Mouse (Mus musculus) lung, adult 2 months (tissue): ENCODE measurements around the gene Ten1. TPM values are rescaled to one million over a fixed set of nuclear protein-coding genes. Genes with fewer than 3 reads are reported as not detected.
A peak's percentile ranks its signal among the peaks of the same experiment; 100 is the strongest.

ENCODE experiments used
- DNase-seq: peaks from one replicate; pipeline ENCODE4 v3.0.0; 2022
- H3K4me1 ChIP-seq: fragments of 200-500 bp; 2 replicates; pipeline ENCODE4 v1.6.1; 2011; ENCODE audit warnings: low read length; ENCODE audit not compliant: control insufficient read depth, insufficient read depth
- H3K4me3 ChIP-seq: fragments of 200-500 bp; replicated peaks from 2 replicates; pipeline ENCODE3; 2011; ENCODE audit warnings: low read depth, mild to moderate bottlenecking, control low read depth, low read length; ENCODE audit errors: extremely low read depth
- CTCF ChIP-seq: fragments of 200-500 bp; IDR thresholded peaks from 2 replicates; pipeline ENCODE4 v1.5.1; 2011; ENCODE audit warnings: mild to moderate bottlenecking, low read length, control low read depth; ENCODE audit not compliant: insufficient read depth
- POLR2A ChIP-seq: fragments of 200-500 bp; IDR thresholded peaks from 2 replicates; pipeline ENCODE4 v1.6.1; 2011; ENCODE audit warnings: low read depth, mild to moderate bottlenecking, control low read depth, low read length, borderline replicate concordance; ENCODE audit errors: extremely low read depth
- WGBS: fragments of 180-500 bp; shearing (Covaris S2); methylation state at CpG from one replicate; pipeline ENCODE4 v1.1.7; 2018; 5-methylcytosine and 5-hydroxymethylcytosine counted together
- polyA plus RNA-seq: library from polyadenylated mRNA; depleted of rRNA; stranded (reverse); fragments of >200 nt; gene quantifications from 2 replicates; pipeline ENCODE4 v1.2.3, GENCODE M21; 2012

Ten1 gene
- polyA plus RNA-seq, 1 experiment: 29.3 TPM

GRCm38 (mm10) chr11:116222740-116223059, 24.0 kb downstream of the Ten1 start:
- TF ChIP-seq POLR2A: no peak
- no peak for TF ChIP-seq CTCF
- DNase-seq: no peak
- Histone ChIP-seq H3K4me3 (peak overlapping the region; percentile 0), H3K4me1 (peaks cover 15% of the 10 kb centered on the region)
- WGBS: 40% methylated on average over 23 of the region's 23 CpGs

GRCm38 (mm10) chr11:116226414-116226813, 27.8 kb downstream of the Ten1 start:
- 2% methylated on average over 2 of the region's 2 CpGs for whole genome bisulfite sequencing
- peak; percentile 85 for DNase-seq
- TF ChIP-seq POLR2A (no peak), CTCF (peak; percentile 82)
- no peaks in the 10 kb centered on the region for H3K4me1 ChIP-seq
- no peak overlapping the region for H3K4me3 ChIP-seq

DNA sequence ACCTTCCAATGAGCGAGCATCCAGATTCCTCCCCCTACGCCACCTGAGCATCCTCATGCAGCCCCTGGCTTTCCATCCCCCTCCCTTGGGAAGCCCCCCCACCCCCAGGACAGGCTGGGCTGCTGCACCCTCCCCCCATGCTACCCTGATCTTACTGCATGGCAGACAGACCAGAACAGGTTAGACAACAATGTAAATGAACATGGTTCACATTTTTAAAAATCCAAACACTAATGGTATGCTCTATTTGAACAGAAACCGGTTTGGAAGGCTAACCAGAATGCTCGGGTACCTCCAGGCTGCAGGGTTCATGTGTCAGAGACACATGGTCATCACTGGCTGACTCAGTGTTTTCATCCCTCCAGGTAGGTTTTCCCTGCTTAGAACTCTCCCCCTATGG, 30.0 kb downstream of the Ten1 start:
- DNase-seq: no peak
- Histone ChIP-seq H3K4me1 (no peaks in the 10 kb centered on the region), H3K4me3 (no peak overlapping the region)
- TF ChIP-seq CTCF (no peak), POLR2A (no peak)
- WGBS: 71% methylated on average over 4 of the region's 4 CpGs

- Histone ChIP-seq H3K4me1 (no peaks in the 10 kb centered on the region), H3K4me3 (no peak overlapping the region)
- TF ChIP-seq POLR2A (no peak), CTCF (no peak)
- WGBS: 49% methylated on average over 17 of the region's 17 CpGs
- no peak for DNase-seq
Measured at GRCm38 (mm10) chr11:116232427-116232826, 33.8 kb downstream of the Ten1 start.

DNA sequence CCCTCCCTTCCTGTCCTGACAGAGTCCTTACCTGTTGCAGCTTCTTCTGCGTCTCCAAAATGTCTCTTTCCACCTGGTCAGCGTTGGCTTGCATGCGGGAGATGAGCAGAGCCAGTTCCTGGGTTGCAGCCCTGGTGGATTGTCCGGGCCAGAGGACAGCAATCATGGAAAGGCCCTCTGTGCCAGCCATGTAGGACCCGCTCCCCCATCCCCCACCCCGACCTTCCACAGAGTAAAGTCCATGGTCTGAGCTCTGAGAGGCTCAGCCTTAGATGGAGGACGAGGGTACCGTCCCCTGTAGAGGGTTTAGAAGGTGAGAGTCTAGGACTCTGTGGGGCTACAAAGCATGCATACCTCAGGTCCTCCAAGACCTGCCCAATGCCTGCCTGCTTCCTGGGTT, 36.2 kb downstream of the Ten1 start:
- TF ChIP-seq POLR2A (no peak), CTCF (no peak)
- H3K4me1 ChIP-seq: no peaks in the 10 kb centered on the region
- 87% methylated on average over 8 of the region's 8 CpGs for WGBS
- no peak overlapping the region for H3K4me3 ChIP-seq
- no peak for DNase-seq

GRCm38 (mm10) chr11:116237742-116238395, 39.2 kb downstream of the Ten1 start, which contains the start of gene Evpl:
TSS of gene Evpl (minus strand) at chr11:116238077.
- H3K4me3 ChIP-seq: peak within 1 kb of the TSS; percentile 3
- peak; percentile 84 for DNase-seq
- TF ChIP-seq CTCF (no peak), POLR2A (no peak)
- 20% methylated on average over 31 of the region's 31 CpGs for WGBS
- H3K4me1 ChIP-seq: no peaks in the 10 kb centered on the region

GRCm38 (mm10) chr11:116239797-116240196, 41.1 kb downstream of the Ten1 start:
- no peak for DNase-seq
- no peak for TF ChIP-seq CTCF
- no peak for TF ChIP-seq POLR2A
- H3K4me1 ChIP-seq: no peaks in the 10 kb centered on the region
- no peak overlapping the region for H3K4me3 ChIP-seq
- whole genome bisulfite sequencing: 43% methylated on average over 7 of the region's 7 CpGs

- no peak for TF ChIP-seq POLR2A
- no peak for TF ChIP-seq CTCF
- 64% methylated on average over 12 of the region's 12 CpGs for WGBS
- H3K4me3 ChIP-seq: no peak overlapping the region
- no peaks in the 10 kb centered on the region for H3K4me1 ChIP-seq
- no peak for DNase-seq
Measured at GRCm38 (mm10) chr11:116241744-116242235, 43.1 kb downstream of the Ten1 start.

DNA sequence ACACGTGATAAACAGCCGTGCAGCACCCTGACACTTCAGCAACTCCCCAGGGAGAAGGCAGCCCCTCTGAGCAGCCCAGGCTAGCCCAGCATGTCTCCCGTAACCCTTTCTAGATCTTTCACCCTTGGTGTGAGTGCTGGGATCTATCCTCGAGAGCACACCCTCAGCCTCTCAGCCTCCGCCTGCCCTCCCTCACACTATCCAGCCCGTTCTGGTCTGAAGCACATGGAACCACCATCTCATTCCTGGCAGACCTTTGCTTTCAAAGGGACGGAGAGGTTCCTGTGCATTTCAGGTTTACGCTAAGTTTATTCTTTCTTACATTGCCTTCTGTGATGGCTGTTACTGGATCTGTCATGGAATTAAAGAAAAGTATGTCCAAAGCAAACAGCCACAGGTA, 45.9 kb downstream of the Ten1 start:
- Histone ChIP-seq H3K4me1 (no peaks in the 10 kb centered on the region), H3K4me3 (no peak overlapping the region)
- no peak for DNase-seq
- 86% methylated on average over 8 of the region's 8 CpGs for WGBS
- TF ChIP-seq CTCF: no peak
- TF ChIP-seq POLR2A: no peak

DNA sequence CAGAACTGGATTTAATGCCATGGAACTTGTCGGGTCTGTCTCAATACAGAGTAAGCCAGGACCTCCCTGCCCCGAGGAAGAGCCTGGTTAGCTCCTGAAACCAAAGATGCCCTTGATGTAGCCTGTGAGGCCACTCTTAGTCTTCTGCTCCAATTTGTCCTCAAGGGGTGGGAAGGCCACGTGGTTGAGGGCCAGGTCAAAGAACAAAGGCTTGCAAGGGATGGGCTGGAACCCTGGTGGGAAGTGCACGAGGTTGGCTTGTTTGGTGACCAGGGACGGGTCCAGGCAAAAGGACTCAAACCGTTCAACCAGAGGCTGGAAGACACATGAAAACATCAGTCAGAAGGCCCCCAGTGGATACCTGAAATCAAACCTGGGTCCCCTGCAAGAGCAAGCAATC, 47.0 kb downstream of the Ten1 start:
- H3K4me1 ChIP-seq: no peaks in the 10 kb centered on the region
- no peak overlapping the region for H3K4me3 ChIP-seq
- TF ChIP-seq POLR2A (no peak), CTCF (no peak)
- WGBS: 85% methylated on average over 6 of the region's 6 CpGs
- DNase-seq: no peak
